Mouse (Mus musculus) thymus, adult 2 months (tissue): Measurements from ENCODE around the gene Ndst2. TPM values are rescaled to one million over a fixed set of nuclear protein-coding genes. Genes with fewer than 3 reads are reported as not detected.
A peak's percentile ranks its signal among the peaks of the same experiment; 100 is the strongest.

Experiments used
- DNase-seq: peaks from one replicate; pipeline ENCODE4 v3.0.0; 2021
- H3K27ac ChIP-seq: fragments of 200-500 bp; 2 replicates; pipeline ENCODE4 v1.5.1; 2012; ENCODE audit warnings: low read length, control low read depth; ENCODE audit not compliant: control insufficient read depth, insufficient read depth
- H3K27me3 ChIP-seq: fragments of 200-500 bp; 2 replicates; pipeline ENCODE4 v1.6.1; 2012; ENCODE audit warnings: mild to moderate bottlenecking, low read length, moderate library complexity, mixed read lengths; ENCODE audit not compliant: control insufficient read depth, insufficient read depth
- H3K36me3 ChIP-seq: fragments of 200-500 bp; 2 replicates; pipeline ENCODE4 v1.6.1; 2012; ENCODE audit warnings: mild to moderate bottlenecking, low read length, moderate library complexity; ENCODE audit not compliant: control insufficient read depth, insufficient read depth
- H3K4me1 ChIP-seq: fragments of 200-500 bp; replicated peaks from 2 replicates; pipeline ENCODE4 v1.6.1; 2012; ENCODE audit warnings: low read length; ENCODE audit not compliant: control insufficient read depth, insufficient read depth
- H3K4me3 ChIP-seq: fragments of 200-500 bp; 2 replicates; pipeline ENCODE4 v1.5.1; 2012; ENCODE audit warnings: mild to moderate bottlenecking, low read length, control low read depth, moderate library complexity; ENCODE audit not compliant: control insufficient read depth, insufficient read depth
- CTCF ChIP-seq: fragments of 200-500 bp; IDR thresholded peaks from 2 replicates; pipeline ENCODE4 v1.5.1; 2012; ENCODE audit warnings: mild to moderate bottlenecking, control low read depth, low read length, moderate library complexity, borderline replicate concordance; ENCODE audit not compliant: control insufficient read depth, poor library complexity, insufficient read depth; ENCODE audit errors: extremely low read depth
- POLR2A ChIP-seq: fragments of 200-500 bp; IDR thresholded peaks from 2 replicates; pipeline ENCODE4 v1.6.1; 2012; ENCODE audit warnings: mild to moderate bottlenecking, low read length, control low read depth, moderate library complexity; ENCODE audit not compliant: control insufficient read depth, poor library complexity, insufficient read depth; ENCODE audit errors: extremely low read depth
- whole genome bisulfite sequencing: fragments of 180-500 bp; shearing (Covaris S2); methylation state at CpG from one replicate; pipeline ENCODE4 v1.1.7; 2018; 5-methylcytosine and 5-hydroxymethylcytosine counted together
- polyA plus RNA-seq: library from polyadenylated mRNA; depleted of rRNA; stranded (reverse); fragments of >200 nt; gene quantifications from 2 replicates; pipeline ENCODE4 v1.2.3, GENCODE M21; 2012

The Ndst2 gene
- polyA plus RNA-seq, 1 experiment = 42.2 TPM

DNA sequence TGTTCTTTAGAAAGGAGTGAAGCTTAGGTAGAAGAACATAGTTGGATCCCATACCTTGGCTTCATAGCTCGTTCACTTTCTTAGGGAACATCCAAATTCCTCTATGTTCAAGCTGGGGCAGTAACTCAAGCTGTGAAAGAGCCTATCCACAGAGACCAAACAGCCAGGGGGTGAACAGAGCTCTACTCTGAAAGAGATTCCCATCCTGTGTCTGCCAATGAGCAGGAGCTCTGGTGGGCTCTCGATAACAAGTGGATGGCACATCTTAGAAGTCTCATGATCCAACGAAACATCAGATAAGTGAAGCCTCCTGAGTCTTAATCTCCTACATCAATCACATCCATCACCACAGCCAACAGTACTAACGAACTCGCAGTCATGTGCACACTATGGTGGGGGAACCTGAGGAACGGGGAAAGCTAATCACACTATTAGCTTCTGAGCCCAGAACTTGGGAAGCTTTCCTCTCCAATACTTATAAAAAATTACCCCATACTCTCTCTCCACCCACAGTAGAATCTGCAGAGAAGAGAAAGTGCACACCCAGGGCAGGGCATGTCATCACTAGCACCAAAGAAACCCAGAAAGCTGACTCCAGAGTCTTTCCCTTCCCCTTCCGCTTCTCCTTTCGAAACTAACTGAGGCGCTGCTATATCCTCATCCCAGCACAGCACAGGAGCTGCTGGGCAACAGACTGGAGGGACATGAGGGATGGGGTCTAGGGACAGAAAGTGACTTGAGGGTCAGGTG, 3.3 kb downstream of the Ndst2 start:
- Histone ChIP-seq H3K4me3 (no peak overlapping the region), H3K27ac (no peak overlapping the region), H3K36me3 (peaks cover 19% of the 10 kb centered on the region; the same call in 1 of the 2 replicates), H3K27me3 (no peaks in the 10 kb centered on the region), H3K4me1 (peaks cover 7% of the 10 kb centered on the region)
- 80% methylated on average over 9 of the region's 9 CpGs for WGBS
- TF ChIP-seq CTCF (no peak), POLR2A (no peak)
- no peak for DNase-seq

DNA sequence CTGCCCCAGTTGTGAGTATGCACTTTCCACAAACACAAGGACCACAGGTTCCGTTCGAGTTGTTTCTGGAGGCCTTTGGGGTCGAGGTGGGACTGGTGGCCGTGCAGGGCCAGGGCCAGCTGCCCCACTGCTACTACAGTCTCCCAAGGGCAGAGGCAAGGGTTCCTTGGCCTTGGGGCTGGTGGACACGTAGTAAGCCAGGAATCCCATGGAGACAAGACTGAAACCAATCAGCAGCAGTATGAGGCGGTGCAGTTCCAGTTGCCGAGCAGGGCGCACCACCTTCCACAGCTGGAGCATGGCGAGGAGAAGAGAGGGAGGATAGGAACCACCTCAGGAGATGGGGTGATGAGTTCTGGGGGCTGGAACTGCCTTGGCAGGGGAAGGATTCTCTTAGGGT, 4.5 kb downstream of the Ndst2 start:
- H3K36me3 ChIP-seq = peaks cover 19% of the 10 kb centered on the region
- 98% methylated on average over 9 of the region's 9 CpGs for WGBS

DNA sequence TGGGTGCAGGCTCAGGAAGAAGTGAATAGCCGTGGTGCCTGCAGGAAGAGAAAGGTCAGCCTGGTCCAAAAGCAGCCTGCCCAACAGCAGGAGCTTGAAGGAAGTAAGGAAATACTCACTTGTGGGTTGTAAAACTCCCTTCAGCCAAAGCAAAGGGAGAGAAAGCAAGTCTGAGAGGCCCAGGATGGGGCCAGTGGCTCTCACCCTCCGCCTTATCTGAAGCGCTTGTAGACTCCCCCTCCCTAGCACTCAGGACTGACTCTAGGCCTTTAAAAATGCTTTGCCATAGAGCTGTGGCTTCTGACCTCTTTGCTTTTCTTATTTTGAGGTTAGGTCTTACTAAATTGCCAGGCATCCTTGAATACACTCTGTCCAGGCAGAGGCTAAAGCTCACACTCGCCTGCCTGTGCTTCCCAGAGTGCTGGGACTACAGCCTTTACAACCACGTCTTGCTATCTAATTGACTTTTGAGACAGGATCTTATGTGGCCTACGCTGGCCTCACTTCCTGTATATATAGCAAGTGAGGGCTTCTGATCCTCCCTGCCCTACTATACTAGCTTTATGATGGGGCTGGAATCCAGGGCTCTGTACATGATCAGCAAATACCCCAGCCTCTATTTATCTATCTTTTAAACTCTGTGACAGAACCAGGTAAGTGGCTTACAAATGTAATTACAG, 8.6 kb downstream of the Ndst2 start:
- TF ChIP-seq POLR2A (no peak), CTCF (no peak)
- Histone ChIP-seq H3K4me3 (no peak overlapping the region), H3K36me3 (peaks cover 40% of the 10 kb centered on the region), H3K27me3 (no peaks in the 10 kb centered on the region), H3K4me1 (no peaks in the 10 kb centered on the region), H3K27ac (no peak overlapping the region)
- no peak for DNase-seq
- 84% methylated on average over 6 of the region's 6 CpGs for WGBS

More for the DNA sequence above, 4.5 kb downstream of the Ndst2 start:
- H3K4me3 ChIP-seq = no peak overlapping the region
- no peaks in the 10 kb centered on the region for H3K27me3 ChIP-seq
- DNase-seq = no peak
- peaks cover 4% of the 10 kb centered on the region for H3K4me1 ChIP-seq
- TF ChIP-seq CTCF (no peak), POLR2A (no peak)
- H3K27ac ChIP-seq = no peak overlapping the region

DNA sequence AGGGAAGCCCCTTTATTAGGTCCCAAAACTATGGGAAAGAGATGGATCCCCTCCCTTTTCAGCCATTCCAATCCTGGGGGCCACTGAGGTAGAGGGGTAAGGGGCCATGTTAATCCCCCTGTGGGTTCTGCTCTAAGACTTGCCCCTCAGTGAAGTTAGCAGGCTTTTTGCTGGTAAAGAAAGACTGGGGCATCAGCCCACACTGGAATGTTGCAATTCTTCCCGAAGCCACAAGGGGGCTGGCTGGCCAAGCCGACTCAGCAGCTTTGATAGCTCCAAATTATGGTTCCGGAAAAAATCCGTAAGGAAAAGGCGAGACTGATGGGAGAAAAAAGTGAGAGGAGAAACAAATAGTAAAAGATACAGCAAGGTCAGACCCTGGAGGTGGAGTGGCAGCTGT, 10.3 kb downstream of the Ndst2 start:
- Histone ChIP-seq H3K27me3 (no peaks in the 10 kb centered on the region), H3K4me1 (no peaks in the 10 kb centered on the region), H3K27ac (no peak overlapping the region), H3K4me3 (no peak overlapping the region), H3K36me3 (peaks cover 53% of the 10 kb centered on the region)
- WGBS = 35% methylated on average over 5 of the region's 5 CpGs
- DNase-seq = peak; percentile 54
- TF ChIP-seq POLR2A (no peak), CTCF (peak; percentile 75; the same call in 1 of the 2 replicates)

DNA sequence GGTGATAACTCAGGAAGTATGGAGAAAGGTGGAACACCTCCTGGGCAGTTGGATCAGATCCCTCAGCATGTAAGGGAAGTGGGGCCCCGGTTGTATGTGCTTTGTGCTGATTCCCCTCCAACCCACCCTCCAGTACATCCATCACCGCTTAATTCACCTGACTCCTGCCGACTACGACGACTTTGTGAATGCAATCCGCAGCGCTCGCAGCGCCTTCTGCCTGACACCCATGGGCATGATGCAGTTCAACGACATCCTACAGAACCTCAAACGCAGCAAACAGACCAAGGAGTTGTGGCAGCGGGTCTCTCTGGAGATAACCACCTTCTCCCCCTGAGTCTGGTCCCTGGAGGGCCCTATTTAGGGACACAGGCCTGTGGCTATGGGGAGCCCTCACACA, 11.4 kb downstream of the Ndst2 start:
- no peak for DNase-seq
- Histone ChIP-seq H3K4me1 (no peaks in the 10 kb centered on the region), H3K27ac (no peak overlapping the region), H3K27me3 (no peaks in the 10 kb centered on the region), H3K4me3 (no peak overlapping the region), H3K36me3 (peaks cover 56% of the 10 kb centered on the region)
- TF ChIP-seq POLR2A (no peak), CTCF (no peak)
- 98% methylated on average over 12 of the region's 12 CpGs for WGBS

DNA sequence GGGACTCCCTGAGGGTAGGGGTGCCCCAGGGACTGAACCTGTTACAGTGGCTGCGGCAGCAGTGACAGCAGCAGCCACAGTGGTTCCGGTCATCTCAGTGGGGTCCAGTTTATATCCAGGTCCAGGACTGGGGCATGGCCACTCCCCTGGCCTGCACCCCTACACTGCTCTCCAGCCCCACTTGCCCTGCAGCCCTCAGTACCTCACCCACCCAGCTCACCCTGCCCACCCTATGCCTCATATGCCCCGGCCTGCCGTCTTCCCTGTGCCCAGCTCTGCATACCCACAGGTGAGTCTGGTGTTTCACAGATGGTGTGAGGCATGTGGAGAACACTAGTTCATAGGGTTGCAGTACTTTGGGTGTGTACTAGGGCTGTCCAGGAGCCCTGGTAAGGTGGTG, 13.0 kb downstream of the Ndst2 start:
- Histone ChIP-seq H3K4me3 (no peak overlapping the region), H3K36me3 (peaks cover 51% of the 10 kb centered on the region), H3K27ac (no peak overlapping the region), H3K27me3 (no peaks in the 10 kb centered on the region), H3K4me1 (no peaks in the 10 kb centered on the region)
- no peak for DNase-seq
- TF ChIP-seq POLR2A (no peak), CTCF (no peak)
- 100% methylated on average over 3 of the region's 4 CpGs for WGBS
